Mouse (Mus musculus) kidney, adult 2 months (tissue): ENCODE data around the gene Psors1c2.

Experiments
- CTCF ChIP-seq: fragments of 200-500 bp; conservative IDR thresholded peaks from 2 replicates; pipeline ENCODE4 v1.5.1; 2011; ENCODE audit warnings: low read depth, mild to moderate bottlenecking, control low read depth, low read length, moderate library complexity, mixed read lengths; ENCODE audit not compliant: insufficient read depth, insufficient read length
- POLR2A ChIP-seq: fragments of 200-500 bp; IDR thresholded peaks from one replicate; pipeline ENCODE4 v1.6.1; 2011; ENCODE audit warnings: low read depth, low read length, control low read depth

- TF ChIP-seq CTCF (no peak), POLR2A (no peak)
Measured at GRCm38 (mm10) chr17:35516652-35517500, 16.1 kb upstream of the Psors1c2 start, which contains the start of the genes Tcf19 and Cchcr1.
